Mouse (Mus musculus) fibroblast of lung, adult 2 months (primary cell): ENCODE data around the gene Tmtc4.

Source experiments
- DNase-seq: peaks from one replicate; pipeline ENCODE4 v3.0.0-alpha.2; 2011; ENCODE audit warnings: low read depth

The Tmtc4 gene

DNA sequence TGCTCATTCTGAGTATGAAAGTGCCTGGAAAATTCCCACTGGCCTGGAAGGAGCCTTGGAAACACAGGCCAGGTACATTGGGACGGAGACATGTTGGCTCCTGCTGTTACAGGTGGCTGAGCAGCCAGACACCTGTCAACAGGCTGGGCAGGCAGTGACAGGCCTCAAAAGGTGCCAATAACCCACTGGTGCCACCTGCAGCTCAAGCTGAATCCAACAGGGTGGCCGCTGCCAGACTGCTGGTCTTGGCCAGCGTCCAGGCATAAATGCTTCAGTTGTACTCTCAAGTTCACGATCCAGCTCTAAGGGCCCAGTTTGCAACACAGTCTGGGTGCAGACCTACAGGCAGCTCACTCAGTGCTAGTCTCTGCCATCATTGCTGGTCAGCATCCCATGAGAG, 81.0 kb downstream of the Tmtc4 start:
- peak; percentile 80 for DNase-seq

DNA sequence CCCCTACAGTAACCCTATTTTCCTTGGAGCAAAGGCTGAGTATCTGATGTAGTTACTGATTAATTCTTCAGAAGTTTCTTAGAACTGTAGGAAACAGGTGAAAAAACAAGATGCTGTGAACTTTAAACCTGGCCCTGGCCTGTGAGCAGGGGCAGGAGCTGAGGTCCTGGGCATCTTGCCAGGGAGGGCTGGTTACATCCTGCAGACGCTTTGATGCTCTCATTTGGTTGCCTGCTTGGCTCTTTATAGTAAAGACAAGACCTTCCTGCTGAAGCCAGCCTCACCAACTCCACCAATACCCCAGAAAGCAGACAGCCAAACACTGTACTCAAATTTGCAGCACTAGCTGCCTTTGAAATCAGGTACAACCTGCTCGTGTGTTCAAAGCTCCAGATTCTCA, 81.7 kb downstream of the Tmtc4 start:
- DNase-seq: no peak

DNA sequence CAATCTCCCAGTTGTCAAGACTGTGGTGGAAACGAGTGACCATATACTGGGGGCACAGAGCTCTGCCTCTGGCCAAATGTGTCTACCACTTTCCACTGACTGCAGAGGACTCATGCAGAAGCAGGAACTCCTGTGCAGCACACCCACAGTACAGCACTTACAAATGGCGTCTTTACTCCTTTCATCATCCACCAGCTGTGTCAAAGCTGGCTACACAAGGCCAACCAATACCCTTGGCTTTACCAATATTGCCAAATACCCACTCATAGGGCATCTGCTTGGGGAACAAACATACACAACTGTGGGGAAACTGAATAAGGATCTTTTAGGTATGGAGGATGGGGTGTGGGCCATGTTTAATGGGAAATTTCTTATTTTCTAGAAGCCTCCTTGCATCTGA, 82.1 kb downstream of the Tmtc4 start:
- no peak for DNase-seq

DNA sequence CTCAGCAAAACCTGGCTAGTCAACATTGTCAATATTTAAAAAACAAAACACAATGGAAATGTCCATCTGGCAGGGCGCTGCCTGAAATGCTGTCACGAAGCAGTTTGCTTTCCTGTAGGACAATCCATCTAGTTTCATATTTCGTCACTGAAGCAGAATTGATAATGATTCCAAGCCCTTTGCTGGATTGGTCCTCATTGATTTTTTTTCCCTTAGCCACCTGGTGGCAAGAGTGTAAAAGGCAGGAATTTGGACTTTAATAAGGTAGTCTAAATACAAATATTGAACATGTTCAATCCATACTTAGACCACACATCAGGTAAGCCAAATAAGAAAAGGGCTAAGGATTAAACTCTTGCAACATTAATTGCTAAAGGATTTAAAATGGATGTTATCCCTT, 82.7 kb downstream of the Tmtc4 start:
- no peak for DNase-seq

DNA sequence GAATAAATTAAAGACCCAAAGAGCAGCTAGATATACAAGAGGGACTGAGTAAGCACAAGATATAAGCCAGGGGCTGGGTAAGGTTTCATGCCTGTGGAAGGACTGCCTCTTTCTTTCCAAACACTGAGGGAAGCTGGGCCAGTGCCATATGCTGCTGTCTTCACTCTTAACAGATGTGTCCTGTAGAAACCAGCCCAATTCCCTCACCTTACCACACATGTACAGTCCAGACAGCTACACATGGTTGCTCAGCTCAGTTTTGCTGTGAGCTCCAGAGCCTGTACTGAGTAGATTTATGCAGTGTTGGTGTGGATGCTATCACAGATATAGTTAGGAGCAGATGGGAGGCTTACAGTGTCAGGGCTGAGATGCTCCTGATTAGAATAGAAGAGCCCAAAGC, 83.2 kb downstream of the Tmtc4 start:
- DNase-seq: no peak

DNA sequence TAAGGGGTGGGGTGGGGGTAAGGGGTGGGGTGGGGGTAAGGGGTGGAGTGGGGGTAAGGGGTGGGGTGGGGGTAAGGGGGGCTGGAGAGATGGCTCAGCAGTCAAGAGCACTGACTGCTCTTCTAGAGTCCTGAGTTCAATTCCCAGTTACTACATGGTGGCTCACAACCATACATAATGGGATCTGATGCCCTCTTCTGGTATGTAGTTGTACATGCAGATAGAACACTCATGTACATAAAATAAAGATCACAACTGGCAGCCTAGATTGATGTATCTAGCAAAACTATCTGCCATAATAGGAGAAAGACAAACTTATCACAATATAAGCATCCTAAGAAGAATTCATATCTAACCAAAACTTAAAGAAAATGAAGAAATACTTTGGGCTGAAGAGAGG, 85.3 kb downstream of the Tmtc4 start:
- DNase-seq: no peak

DNA sequence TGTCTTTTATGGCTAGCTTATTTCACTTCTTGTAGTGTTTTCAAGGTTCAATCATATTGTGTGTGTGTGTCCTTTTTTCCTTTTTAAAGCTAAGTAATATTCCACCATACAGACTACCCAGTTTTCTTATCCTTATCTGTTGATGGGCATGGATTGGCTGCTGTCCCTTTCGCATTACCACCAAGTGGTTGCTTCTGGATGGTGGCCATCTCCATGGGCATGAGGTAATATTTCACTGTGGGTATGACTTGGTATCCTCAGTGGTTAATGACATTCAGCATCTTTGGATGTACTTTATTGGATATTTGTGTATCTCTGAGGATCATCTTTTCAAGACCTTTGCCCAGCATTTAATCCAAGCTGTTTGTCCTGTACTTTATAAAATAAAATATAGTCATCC, 87.7 kb downstream of the Tmtc4 start:
- DNase-seq: no peak

DNA sequence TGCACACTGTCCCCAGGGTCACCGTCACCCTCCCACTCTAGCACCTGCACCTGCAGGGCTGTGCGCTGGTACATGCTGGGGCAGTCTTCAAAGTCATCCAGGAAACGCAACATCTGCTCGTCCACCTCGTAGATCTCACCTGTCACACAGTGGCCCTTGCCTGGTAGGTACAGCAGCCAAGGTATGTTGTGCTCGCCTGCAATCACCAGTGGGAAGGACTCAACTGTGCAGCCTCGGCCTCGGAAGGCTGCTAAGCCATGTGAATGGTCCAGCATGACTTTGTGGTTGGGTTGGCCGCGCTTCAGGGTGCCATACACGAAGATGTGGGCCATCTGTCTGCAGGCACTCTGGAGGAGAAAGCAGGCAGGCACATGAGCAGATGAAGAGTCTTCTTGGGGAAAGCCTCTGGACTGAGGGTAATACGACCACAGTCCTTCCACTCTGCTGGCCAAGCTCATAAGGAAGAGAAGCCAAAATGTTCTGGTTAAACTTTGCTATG, 92.3 kb downstream of the Tmtc4 start:
- no peak for DNase-seq

DNA sequence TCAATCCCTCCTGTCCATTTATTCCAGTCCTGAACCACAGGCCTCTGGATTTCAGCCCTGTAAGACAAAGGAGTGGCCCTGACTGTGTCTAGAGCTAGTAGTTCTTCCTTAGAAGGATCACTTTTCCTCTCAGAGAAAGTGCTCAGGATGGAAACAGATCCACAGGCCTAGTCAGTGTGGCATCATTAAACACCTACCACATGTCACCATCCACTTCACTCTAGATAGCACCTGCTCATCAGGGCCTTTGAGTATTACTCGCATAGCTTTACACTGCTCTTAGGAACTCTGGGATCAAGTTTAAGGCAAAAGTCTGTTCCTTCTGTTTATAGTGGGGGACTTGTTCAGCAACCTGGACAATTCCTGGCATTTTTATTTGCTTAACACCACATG, 95.4 kb downstream of the Tmtc4 start:
- DNase-seq: no peak

DNA sequence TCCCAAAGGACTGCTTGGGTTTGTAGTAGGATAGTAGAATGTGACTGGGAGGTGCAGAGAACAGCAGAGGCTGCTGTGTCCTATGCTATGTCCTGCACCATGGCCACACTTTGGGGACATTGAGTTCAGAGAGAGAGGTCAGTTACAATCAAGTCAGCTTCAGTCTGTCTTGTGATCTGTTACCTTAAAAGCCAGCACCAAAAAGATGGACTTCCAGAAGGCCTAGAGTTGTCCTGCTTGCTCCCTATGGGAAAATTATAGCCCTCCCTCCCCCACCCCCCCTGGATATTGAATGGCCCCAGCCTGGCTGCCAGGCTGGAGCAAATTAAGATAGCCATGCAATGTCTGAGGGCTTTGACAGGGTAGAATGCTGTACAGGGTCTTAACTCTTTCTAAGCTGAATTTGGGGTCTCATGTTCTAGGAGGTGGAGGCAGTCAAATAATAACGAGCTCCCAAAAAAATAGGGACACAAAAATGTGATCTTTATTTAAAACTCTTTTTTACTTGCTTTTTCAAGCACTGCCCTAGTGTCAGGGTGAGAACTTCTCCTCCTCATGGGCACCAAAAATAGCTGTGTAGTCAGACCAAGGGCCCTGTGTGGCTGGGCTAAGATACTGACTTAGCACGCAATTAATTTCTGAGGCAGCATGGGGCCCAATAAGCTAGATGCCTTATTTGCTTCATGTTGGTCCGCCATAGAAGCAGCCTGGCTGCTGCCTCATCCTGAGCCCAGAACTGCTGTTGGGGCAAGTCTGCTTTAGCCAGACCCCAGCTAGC, 95.9 kb downstream of the Tmtc4 start:
- DNase-seq: no peak

DNA sequence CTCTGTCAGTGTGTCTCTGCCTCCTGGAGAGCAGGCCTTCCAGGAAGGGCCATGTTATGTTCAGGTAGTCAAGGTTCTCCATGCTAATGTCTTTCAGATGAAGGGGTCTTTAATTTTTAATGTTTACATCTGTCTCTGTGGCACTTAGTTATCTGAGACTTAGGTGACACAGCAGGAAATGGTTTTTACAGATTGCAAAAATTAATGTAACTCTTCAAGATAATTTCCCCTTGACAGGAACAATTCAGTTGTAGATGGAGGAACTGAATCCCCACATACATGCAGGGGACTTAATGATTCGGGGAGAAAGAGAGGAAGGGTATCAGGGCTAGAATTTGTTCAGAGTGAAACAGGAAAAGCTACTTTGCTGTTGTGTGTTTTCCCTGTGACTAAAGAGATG, 96.6 kb downstream of the Tmtc4 start:
- DNase-seq: no peak

DNA sequence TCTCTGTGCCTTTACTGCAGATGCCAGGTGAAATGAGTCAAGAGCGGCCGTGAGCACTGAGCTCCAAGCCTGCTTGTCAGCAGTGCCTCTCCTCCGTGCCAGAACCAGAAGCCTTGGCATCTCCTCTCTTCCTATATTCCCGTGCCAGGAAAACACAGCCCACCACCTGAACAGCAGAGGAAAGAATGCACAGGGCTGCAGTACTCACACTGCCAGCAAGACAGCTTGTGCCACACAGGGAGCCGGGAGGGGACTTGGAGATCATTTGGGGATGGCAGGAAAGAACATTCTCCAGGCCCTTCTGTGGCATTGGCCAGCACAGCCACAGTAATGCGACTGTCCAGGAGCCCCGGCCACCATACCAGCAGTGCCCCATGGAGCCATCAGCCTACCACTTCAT, 97.9 kb downstream of the Tmtc4 start:
- no peak for DNase-seq

DNA sequence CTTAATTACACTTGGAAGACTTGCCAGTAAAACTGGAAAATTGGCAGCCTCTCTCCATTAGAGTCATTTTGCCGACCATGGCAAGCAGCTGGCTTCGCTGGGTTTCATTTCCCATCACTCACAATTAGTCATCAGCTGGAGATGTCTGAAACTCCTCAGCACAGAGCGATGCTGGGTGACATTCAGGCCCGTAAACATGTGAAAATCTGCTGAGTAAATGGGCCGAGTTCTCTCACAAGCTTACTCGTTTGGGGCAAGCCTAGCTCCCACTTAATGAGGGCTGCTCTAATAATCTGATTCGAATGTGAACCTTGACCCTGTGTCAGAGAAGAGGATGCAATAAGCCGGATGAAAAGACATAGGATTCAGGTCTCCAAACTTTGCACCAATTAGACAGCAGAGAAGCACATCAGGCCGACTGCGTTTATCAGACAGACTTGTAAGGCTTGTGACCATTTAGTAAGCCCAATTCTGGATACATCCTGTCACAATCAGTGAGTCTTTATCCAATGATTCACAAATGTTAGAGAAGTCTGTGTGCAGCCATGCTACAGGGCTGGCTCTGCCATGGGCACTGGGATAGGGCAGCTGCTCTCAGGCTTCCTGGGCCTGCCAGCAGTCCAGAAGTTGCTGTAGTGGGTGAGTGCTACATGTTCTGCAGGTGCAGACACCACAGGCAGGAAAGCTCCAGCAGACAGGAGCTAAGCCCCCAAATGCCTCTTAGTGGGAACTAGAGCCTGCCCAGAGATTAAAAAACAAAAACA, 99.8 kb downstream of the Tmtc4 start:
- peak; percentile 54 for DNase-seq

DNA sequence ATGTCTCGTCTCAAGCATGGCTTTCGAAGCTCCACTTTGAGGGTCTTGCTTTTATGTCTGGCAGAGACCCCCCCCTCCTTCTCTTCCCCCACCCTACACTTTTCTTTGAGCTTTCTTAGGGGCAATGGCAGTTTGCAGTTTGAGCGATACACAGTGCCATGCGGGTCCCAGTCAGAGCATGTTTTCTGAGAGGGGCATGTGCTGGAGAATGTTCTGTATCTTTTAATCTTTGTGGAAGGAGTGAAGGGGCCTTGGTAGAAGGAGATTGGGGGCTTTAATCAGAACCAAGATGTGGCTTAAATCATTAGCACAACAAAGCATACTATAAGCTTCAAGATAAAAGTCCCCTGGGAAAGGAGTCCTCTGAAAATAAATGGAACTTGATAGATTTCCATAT, 100.4 kb downstream of the Tmtc4 start:
- DNase-seq: no peak

DNA sequence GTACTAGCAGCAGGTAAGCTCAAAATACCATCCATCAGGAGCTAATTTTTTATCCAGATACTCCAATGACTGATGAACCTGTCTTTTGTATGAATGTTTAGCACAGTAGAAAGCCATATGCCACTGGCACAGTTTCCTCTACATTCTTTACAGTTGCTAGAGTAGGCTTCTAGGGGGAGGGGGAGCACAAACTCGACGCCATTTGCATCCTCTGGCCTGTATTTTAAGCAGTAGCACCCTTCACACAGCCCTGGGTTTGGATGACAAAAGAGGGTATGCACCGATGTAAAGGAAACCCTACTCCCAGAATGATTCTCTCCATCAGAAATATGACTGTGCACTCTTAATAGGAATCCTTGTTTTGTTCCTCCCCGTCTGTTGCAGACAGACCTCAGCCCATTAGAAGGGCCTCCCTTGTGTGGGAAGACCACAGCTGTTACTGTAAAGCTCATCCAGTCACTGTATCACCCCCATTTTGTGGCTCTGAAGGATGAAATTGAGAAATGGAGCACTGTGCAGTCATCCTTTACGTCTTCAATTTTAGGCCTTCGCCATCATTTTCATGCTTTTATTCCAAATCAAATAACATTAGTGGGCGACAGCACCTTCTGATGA, 100.9 kb downstream of the Tmtc4 start:
- DNase-seq: no peak

DNA sequence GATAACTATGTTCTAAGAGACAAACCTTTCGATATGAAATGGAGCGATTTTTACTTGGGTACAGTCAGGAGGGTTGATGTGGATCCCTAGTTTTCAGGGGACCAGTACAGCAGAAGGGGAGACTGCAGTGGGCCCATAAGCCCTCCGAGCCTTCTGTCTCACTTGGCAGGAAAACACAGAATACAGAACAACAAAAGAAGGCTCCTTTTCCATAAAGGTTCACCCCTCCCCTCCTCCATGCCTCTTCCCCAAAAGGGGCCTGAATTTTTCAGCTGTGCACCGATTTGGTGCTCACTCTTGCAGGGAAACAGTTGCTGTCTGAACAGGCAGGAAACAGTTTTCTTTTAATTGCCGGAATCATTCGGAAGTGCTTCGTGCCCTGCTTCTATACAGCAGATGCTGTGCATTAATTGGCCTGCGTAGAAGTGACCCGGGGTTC, 101.6 kb downstream of the Tmtc4 start:
- DNase-seq: no peak

DNA sequence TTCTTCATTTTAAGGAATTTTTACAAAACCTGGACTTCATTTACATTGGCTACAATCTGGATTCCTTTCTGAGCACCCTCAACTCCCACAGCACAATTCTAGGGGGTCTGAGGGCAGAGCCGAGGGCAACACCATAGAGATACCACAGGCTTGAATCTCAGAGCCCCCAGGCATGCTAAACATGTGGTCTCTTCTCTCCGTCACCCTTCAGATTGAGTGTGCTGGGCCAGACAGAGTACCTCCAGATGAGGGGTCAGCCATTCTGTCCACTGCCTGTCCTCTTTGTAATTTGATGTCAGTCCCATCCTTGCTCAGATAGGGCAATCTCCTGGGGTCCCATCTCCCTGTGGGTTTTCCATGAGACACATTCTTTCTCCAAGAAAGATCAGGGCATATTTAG, 102.1 kb downstream of the Tmtc4 start:
- no peak for DNase-seq

DNA sequence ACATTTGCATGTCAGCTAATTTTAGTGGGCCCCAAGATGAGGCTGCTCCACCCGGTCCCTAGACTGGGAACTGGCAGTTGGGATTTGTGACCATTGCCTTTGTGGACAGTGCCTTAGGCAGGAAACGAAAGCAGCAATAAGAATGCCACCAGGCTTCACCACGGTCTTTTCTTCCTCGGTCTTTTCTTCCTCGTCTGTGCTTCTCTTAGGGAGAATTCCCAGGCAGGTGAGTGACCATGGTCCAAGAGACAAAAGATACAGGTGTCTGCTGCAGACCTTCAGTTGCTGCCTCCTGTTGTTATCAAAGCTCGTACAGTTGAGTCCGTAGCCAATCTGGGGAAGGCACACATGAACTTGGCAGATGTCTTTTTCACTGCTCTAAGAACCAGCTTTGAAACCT, 103.5 kb downstream of the Tmtc4 start:
- no peak for DNase-seq

DNA sequence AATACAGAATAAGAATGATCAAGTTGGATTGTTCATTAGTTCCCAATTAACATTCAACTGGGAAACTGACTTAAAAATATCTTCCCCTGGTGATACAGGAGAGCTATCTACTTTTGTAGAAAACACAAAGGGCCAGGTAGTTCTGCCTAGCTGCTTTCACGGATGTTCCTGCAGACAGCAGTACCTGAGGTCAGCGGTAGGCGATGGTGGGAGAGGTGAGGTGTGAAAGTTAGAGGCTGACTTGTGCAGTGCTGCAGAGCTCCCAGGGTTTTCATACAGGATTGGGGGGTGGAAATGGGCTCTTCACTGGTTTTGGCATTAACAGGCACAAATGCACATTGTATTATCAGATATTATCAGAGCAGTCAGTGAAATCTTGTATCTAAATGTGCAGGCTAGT, 106.0 kb downstream of the Tmtc4 start:
- DNase-seq: no peak

DNA sequence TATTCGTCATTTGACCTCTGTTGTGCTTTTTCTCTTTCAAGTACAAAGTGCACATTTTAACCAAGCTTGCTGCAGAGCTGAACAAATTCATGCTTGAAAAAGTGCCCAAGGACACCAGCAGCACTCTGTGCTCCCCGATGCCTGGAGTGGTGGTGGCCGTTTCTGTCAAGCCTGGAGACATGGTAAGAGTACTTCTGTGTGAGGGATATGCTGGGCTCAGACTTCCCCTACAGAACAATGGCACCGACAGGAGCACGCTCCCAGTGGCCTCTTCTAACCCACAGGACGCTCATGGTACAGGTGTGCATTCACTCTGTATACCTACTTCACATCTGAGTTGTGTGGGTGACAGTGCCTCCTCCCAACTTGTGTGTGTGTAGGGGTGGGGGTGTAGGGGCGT, 107.1 kb downstream of the Tmtc4 start:
- DNase-seq: no peak

DNA sequence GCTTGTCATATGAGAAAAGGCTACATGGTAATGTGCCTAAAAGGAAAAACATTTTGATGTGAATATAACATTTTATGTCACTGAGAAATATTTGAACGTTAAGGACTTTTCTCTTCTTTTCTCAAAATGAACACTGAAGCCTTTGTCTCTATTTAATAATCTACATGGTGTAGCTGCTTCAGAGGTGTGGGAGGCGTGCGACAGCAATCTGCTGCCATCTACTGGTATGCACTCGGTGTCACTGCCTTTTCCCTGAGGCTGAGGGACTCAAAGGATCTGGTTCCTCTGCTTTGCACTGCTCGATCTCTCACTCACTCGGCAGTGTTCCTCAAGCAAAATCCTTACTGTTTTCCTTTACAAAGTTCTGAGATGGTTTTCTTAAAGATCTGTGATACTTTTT, 107.7 kb downstream of the Tmtc4 start:
- peak; percentile 19 for DNase-seq

DNA sequence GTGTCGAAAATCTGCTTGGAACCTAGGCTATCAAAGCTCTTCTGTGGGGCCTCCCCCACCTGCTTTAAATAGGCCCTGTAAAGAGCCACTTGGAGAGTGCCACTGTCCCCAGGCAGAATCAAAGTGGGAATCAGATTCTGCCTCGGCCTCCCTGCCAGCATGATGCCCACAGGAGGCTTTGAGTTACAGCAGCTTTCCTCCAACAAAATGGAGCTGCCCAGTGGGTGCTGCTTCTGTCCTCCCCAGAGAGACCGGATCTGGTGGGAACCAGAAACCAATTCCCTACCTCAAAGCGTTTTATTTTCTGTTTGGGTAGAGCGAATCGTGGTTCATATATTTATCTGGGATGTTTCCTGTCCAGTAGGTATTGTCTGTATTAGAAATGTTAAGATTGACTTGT, 108.2 kb downstream of the Tmtc4 start:
- no peak for DNase-seq

DNA sequence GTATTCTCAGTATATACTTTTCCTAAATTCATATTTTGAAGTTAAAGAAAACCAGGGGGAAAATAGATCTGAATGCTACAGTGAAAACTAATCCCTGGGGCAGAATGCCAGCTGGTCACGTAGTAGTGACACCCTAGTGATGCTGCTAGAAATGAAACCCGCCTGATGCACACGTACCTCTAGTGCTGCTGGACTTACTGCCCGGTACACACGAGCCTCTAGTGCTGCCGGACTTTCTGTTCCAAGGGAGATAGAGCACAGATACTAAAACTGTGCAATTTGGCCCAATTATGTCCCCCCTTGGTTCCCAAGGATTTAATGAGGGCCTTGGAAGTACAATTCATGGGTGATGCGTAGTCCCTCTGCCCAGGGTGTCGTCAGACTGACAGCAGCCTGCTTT, 108.8 kb downstream of the Tmtc4 start:
- no peak for DNase-seq
